Mouse (Mus musculus) liver, adult 2 months (tissue): ENCODE measurements around the gene Phf7.

Source experiments
- CTCF ChIP-seq: fragments of 200-500 bp; IDR thresholded peaks from 2 replicates; pipeline ENCODE4 v1.5.1; 2011; ENCODE audit warnings: low read depth, low read length, control low read depth
- POLR2A ChIP-seq: fragments of 200-500 bp; IDR thresholded peaks from 2 replicates; pipeline ENCODE4 v1.6.1; 2011; ENCODE audit warnings: low read length, control low read depth; ENCODE audit not compliant: insufficient read depth; ENCODE audit errors: extremely low read depth

GRCm38 (mm10) chr14:31245946-31246345, 5.2 kb downstream of the Phf7 start:
- TF ChIP-seq POLR2A (no peak), CTCF (no peak)
